Mouse (Mus musculus) spleen, adult 2 months (tissue): Measurements from ENCODE around the gene Zfp410. TPM values are rescaled to one million over a fixed set of nuclear protein-coding genes. Genes with fewer than 3 reads are reported as not detected.

Experiments used
- DNase-seq, 2 experiments: peaks; one replicate each; pipeline versions ENCODE4 v3.0.0 to v3.0.0-alpha.2; 2012 to 2021; ENCODE audit warnings: low spot score in 2 of 2, low read depth in 1 of 2
- H3K27ac ChIP-seq: fragments of 200-500 bp; 2 replicates; pipeline ENCODE4 v1.5.1; 2012; ENCODE audit warnings: low read length, inconsistent platforms; ENCODE audit not compliant: insufficient read depth
- H3K27me3 ChIP-seq: fragments of 200-500 bp; 2 replicates; pipeline ENCODE4 v1.6.1; 2012; ENCODE audit warnings: mild to moderate bottlenecking, moderate library complexity, low read length, inconsistent platforms; ENCODE audit not compliant: control insufficient read depth, insufficient read depth
- H3K36me3 ChIP-seq: fragments of 200-500 bp; 2 replicates; pipeline ENCODE4 v1.6.1; 2012; ENCODE audit warnings: mild to moderate bottlenecking, low read length, inconsistent platforms; ENCODE audit not compliant: control insufficient read depth, insufficient read depth
- H3K4me1 ChIP-seq: fragments of 200-500 bp; 2 replicates; pipeline ENCODE4 v1.6.1; 2011; ENCODE audit warnings: inconsistent platforms; ENCODE audit not compliant: control insufficient read depth, insufficient read depth, insufficient read length
- H3K4me3 ChIP-seq: fragments of 200-500 bp; 2 replicates; pipeline ENCODE4 v1.5.1; 2011; ENCODE audit warnings: mild to moderate bottlenecking, inconsistent platforms; ENCODE audit not compliant: insufficient read depth, insufficient read length; ENCODE audit errors: extremely low read depth
- CTCF ChIP-seq: fragments of 200-500 bp; IDR thresholded peaks from 2 replicates; pipeline ENCODE4 v1.5.1; 2011; ENCODE audit warnings: mild to moderate bottlenecking, inconsistent platforms; ENCODE audit not compliant: insufficient read depth, insufficient read length, insufficient replicate concordance; ENCODE audit errors: extremely low read depth
- POLR2A ChIP-seq: fragments of 200-500 bp; IDR thresholded peaks from 2 replicates; pipeline ENCODE4 v1.6.1; 2011; ENCODE audit warnings: low read depth, low read length, inconsistent platforms
- WGBS: fragments of 180-500 bp; shearing (Covaris S2); methylation state at CpG from one replicate; pipeline ENCODE4 v1.1.7; 2018; 5-methylcytosine and 5-hydroxymethylcytosine counted together
- polyA plus RNA-seq: library from polyadenylated mRNA; depleted of rRNA; stranded (reverse); fragments of >200 nt; gene quantifications from 2 replicates; pipeline ENCODE4 v1.2.3, GENCODE M21; 2012

Gene Zfp410
- polyA plus RNA-seq, 1 experiment, result 14.5 TPM

DNA sequence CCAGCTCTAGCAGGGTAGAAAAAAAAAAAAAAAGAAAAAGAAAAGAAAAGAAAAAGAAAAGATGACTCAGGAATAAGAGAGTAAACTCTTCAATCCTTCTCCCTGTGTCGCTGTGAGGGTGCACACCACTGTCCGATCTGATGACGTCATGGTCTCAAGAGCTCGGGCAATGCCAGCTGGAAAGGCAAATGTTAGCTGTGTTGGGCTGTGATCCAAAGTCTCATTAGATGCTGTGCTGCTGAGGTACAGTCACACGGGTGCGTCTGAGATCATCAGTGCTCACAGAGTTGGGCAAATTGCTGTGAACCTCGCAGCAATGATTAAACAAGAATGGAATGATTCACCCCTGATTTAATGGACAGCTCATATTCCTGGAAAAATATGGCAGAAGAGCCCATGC lies 37.8 kb upstream of the Zfp410 start:
- Histone ChIP-seq H3K27me3 (no peaks in the 10 kb centered on the region), H3K4me3 (no peak overlapping the region), H3K27ac (no peak overlapping the region), H3K36me3 (no peaks in the 10 kb centered on the region), H3K4me1 (no peaks in the 10 kb centered on the region)
- TF ChIP-seq CTCF (no peak), POLR2A (no peak)
- WGBS, result 86% methylated on average over 7 of the region's 7 CpGs
- no peak for DNase-seq

DNA sequence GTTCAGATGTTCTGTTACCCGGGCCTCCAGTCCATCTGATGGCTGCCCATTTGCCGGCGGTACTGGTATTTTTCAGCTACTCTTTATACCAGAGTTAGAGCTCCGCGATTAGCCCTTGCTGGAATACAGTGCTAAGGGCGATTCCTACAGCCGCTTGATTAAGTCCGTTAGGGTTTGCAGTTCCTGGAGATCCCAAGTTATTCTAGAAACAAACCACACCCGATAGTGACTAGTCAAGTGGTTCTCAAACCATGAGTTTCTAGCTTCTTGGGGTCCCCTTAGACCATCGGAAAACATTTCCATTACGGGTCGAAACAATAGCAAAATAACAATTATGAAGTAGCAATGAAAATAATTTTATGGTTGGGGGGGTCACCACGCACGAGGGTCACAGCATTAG lies 32.3 kb upstream of the Zfp410 start:
- H3K27ac ChIP-seq, result no peak overlapping the region
- H3K36me3 ChIP-seq, result no peaks in the 10 kb centered on the region
- peaks cover 5% of the 10 kb centered on the region for H3K4me1 ChIP-seq
- no peaks in the 10 kb centered on the region for H3K27me3 ChIP-seq
- DNase-seq, result no peak
- H3K4me3 ChIP-seq, result no peak overlapping the region
- TF ChIP-seq POLR2A (no peak), CTCF (no peak)
- WGBS, result 85% methylated on average over 14 of the region's 14 CpGs

DNA sequence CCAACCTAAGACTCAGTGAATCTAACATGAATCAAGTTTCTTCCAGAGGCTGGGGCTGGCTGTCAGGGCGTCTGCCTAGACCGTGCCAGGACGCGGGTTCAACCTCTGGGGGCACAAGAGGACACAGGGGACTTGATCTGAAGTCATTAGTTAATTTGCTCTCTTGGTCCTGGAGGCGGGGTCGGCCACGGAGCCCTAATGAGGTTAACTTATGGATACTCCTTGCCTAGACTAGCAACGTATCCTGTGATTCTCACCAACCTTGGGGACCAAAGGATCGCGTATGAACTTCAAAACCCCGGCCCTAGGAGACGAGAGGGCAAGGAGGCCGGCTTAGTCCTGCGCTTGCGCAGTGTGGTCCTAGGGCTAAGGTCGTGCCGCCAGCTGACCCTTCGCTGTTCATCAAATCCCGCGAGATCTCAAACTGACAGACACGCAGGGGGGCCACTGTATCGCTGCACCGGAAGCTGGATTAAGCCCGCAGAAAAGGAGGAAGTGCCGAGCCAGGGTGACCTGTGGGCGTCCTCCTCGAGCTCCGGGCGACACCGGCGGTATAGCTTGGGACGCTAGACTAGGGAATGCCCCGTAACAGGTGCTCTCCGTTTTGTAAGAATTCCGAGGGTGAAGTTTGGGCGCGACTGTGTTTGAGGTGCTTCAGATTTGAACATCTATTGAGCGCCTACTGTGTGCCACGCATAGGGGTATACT lies 31.6 kb upstream of the Zfp410 start, which contains the start of gene Ptgr2:
Gene Ptgr2, plus strand, starts transcription at position 348 of the 708 bp plus-strand sequence.
- under 1% methylated on average over 39 of the region's 39 CpGs for WGBS
- no peaks in the 10 kb centered on the region; the same call in 1 of the 2 replicates for H3K36me3 ChIP-seq
- TF ChIP-seq CTCF, result no peak
- peak; percentile 54; the same call in 1 of the 2 replicates for TF ChIP-seq POLR2A
- DNase-seq, result peak; percentile 92 to 94
- peak within 1 kb of the TSS; percentile 77 for H3K27ac ChIP-seq
- no peaks in the 10 kb centered on the region for H3K27me3 ChIP-seq
- H3K4me1 ChIP-seq, result peaks cover 5% of the 10 kb centered on the region
- peak within 1 kb of the TSS; percentile 74 for H3K4me3 ChIP-seq

DNA sequence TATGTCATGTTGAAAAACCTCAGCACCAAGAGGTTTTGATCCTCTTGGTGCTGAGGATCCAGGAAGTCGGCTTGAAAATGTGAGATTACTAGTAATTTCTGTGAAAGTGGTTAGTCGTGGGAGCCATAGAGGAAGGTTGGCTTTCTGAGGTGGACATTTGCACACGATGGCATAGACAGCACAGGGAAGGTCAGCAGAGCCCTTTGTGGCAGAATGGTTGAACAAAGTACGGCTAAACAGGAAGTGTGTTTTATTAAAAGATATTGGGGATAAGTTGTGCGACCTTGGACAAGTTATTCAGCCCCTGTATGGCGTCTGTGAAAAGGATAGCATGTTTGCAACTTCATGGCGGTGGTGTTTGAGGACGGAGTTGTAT lies 31.1 kb upstream of the Zfp410 start:
- Histone ChIP-seq H3K4me1 (peaks cover 5% of the 10 kb centered on the region), H3K4me3 (peak overlapping the region; percentile 74), H3K36me3 (no peaks in the 10 kb centered on the region; the same call in 1 of the 2 replicates), H3K27me3 (no peaks in the 10 kb centered on the region), H3K27ac (peak overlapping the region; percentile 69)
- 14% methylated on average over 8 of the region's 8 CpGs for WGBS
- DNase-seq, result no peak
- TF ChIP-seq POLR2A (no peak), CTCF (no peak)

DNA sequence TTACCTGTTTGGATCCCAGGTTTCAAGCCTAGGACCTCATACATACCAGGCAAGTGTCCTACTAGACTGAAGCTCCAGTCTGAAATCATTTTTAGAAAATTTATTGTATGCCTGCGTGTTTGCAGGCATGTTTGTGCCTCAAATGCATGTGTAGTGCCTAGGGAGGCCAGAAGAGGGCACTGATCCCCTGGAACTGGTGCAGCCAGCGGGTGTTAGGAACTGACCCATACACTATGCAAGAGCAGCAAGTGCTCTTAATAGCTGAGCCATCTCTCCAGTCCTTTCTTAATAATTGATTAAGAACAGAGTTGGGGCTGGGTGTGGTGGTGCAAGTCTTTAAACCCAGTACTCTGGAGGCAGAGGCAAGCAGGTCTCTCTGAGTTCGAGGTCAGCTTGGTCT lies 28.2 kb upstream of the Zfp410 start:
- Histone ChIP-seq H3K27ac (no peak overlapping the region), H3K27me3 (no peaks in the 10 kb centered on the region), H3K36me3 (peaks cover 5% of the 10 kb centered on the region), H3K4me1 (peaks cover 5% of the 10 kb centered on the region), H3K4me3 (no peak overlapping the region)
- 74% methylated on average over 3 of the region's 3 CpGs for WGBS
- peak in 1 of 2 experiments; percentile 58 for DNase-seq
- TF ChIP-seq POLR2A (no peak), CTCF (peak; percentile 34; the same call in 1 of the 2 replicates)

DNA sequence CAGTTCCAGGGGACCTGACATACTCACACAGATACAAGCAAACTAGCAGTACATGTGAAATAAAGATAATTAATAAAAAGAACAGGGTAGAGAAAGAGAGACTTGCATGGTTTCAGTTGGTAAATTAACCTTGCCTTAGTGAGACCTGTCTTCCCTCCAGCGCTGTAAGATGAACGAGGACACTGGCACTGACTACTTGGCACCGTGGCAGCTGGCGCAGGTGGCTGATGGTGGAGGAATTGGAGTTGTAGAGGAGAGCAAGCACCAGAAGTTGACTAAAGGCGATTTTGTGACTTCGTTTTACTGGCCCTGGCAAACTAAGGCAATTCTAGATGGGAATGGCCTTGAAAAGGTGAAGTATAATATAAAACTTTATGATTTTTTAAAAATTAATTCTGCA lies 18.8 kb upstream of the Zfp410 start:
- no peaks in the 10 kb centered on the region for H3K4me1 ChIP-seq
- 96% methylated on average over 6 of the region's 6 CpGs for WGBS
- H3K4me3 ChIP-seq, result no peak overlapping the region
- no peak for DNase-seq
- no peaks in the 10 kb centered on the region for H3K27me3 ChIP-seq
- peaks cover 29% of the 10 kb centered on the region for H3K36me3 ChIP-seq
- no peak overlapping the region for H3K27ac ChIP-seq
- TF ChIP-seq POLR2A (no peak), CTCF (no peak)

- Histone ChIP-seq H3K4me1 (no peaks in the 10 kb centered on the region), H3K27ac (no peak overlapping the region), H3K4me3 (no peak overlapping the region), H3K27me3 (no peaks in the 10 kb centered on the region), H3K36me3 (peaks cover 26% of the 10 kb centered on the region)
- 92% methylated on average over 2 of the region's 2 CpGs for WGBS
- TF ChIP-seq CTCF, result no peak
- no peak for TF ChIP-seq POLR2A
- no peak for DNase-seq
Measured at GRCm38 (mm10) chr12:84299265-84299664, 17.4 kb upstream of the Zfp410 start.
